Mouse (Mus musculus): Measurements from ENCODE around the gene Sh3rf1.
"Not testable (repeated sequence)": the region's sequence is repeated elsewhere in the genome, so short reads cannot be mapped to it uniquely, and the experiment has no call there.

Sh3rf1 gene

GRCm38 (mm10) chr8:61378847-61379698 is 155.4 kb downstream of the Sh3rf1 start:
- no peak for DNase-seq

- DNase-seq: no peak
Observed at GRCm38 (mm10) chr8:61384536-61384935, 160.9 kb downstream of the Sh3rf1 start.

GRCm38 (mm10) chr8:61385502-61386191 is 162.0 kb downstream of the Sh3rf1 start:
- no peak for DNase-seq

- peak; percentile 74 for DNase-seq
Observed at GRCm38 (mm10) chr8:61386645-61387044, 163.0 kb downstream of the Sh3rf1 start.

- DNase-seq: peak; percentile 70
Observed at GRCm38 (mm10) chr8:61387501-61387963, 163.9 kb downstream of the Sh3rf1 start.

- DNase-seq: no peak
Observed at GRCm38 (mm10) chr8:61388341-61388740, 164.7 kb downstream of the Sh3rf1 start.

GRCm38 (mm10) chr8:61390307-61391057 is 166.8 kb downstream of the Sh3rf1 start:
- peak; percentile 67 for DNase-seq

GRCm38 (mm10) chr8:61391058-61391434 is 167.4 kb downstream of the Sh3rf1 start:
- no peak for DNase-seq

- DNase-seq: no peak
Observed at GRCm38 (mm10) chr8:61397139-61397538, 173.5 kb downstream of the Sh3rf1 start.

- DNase-seq: no peak
Observed at GRCm38 (mm10) chr8:61397755-61398154, 174.1 kb downstream of the Sh3rf1 start.

GRCm38 (mm10) chr8:61402861-61403260 is 179.2 kb downstream of the Sh3rf1 start:
- DNase-seq: no peak

- peak; percentile 53 for DNase-seq
Observed at GRCm38 (mm10) chr8:61403266-61404177, 179.8 kb downstream of the Sh3rf1 start.

GRCm38 (mm10) chr8:61404178-61404560 is 180.5 kb downstream of the Sh3rf1 start:
- peak; percentile 41 for DNase-seq

GRCm38 (mm10) chr8:61409081-61409480 is 185.4 kb downstream of the Sh3rf1 start:
- no peak for DNase-seq

GRCm38 (mm10) chr8:61409712-61410111 is 186.0 kb downstream of the Sh3rf1 start:
- not testable (repeated sequence) for DNase-seq

- no peak for DNase-seq
Observed at GRCm38 (mm10) chr8:61419521-61419920, 195.8 kb downstream of the Sh3rf1 start.

- DNase-seq: no peak
Observed at GRCm38 (mm10) chr8:61420166-61420565, 196.5 kb downstream of the Sh3rf1 start.

- DNase-seq: no peak
Observed at GRCm38 (mm10) chr8:61421606-61422005, 197.9 kb downstream of the Sh3rf1 start.

- no peak for DNase-seq
Observed at GRCm38 (mm10) chr8:61425125-61425524, 201.5 kb downstream of the Sh3rf1 start.

GRCm38 (mm10) chr8:61426072-61426471 is 202.4 kb downstream of the Sh3rf1 start:
- no peak for DNase-seq

GRCm38 (mm10) chr8:61426671-61427070 is 203.0 kb downstream of the Sh3rf1 start:
- DNase-seq: no peak
